Mouse (Mus musculus): ENCODE results near the gene Asic2.

Asic2 gene

GRCm38 (mm10) chr11:81065386-81065785 lies 902.9 kb downstream of the Asic2 start:
- DNase-seq: no peak

- DNase-seq: no peak
These were observed 904.3 kb downstream of the Asic2 start for GRCm38 (mm10) chr11:81064006-81064405.

- DNase-seq: no peak
These were observed 908.2 kb downstream of the Asic2 start for GRCm38 (mm10) chr11:81060077-81060476.

GRCm38 (mm10) chr11:81059546-81059945 lies 908.7 kb downstream of the Asic2 start:
- no peak for DNase-seq

- DNase-seq: no peak
These were observed 910.8 kb downstream of the Asic2 start for GRCm38 (mm10) chr11:81057506-81057905.

- DNase-seq: no peak
These were observed 911.5 kb downstream of the Asic2 start for GRCm38 (mm10) chr11:81056776-81057175.

GRCm38 (mm10) chr11:81055446-81056145 lies 912.7 kb downstream of the Asic2 start:
- DNase-seq: no peak

- DNase-seq: no peak
These were observed 914.4 kb downstream of the Asic2 start for GRCm38 (mm10) chr11:81053826-81054225.

- no peak for DNase-seq
These were observed 926.6 kb downstream of the Asic2 start for GRCm38 (mm10) chr11:81041671-81042070.

- no peak for DNase-seq
These were observed 928.3 kb downstream of the Asic2 start for GRCm38 (mm10) chr11:81039976-81040375.

GRCm38 (mm10) chr11:81032151-81032550 lies 936.1 kb downstream of the Asic2 start:
- no peak for DNase-seq

- DNase-seq: no peak
These were observed 953.5 kb downstream of the Asic2 start for GRCm38 (mm10) chr11:81014776-81015175.

- DNase-seq: no peak
These were observed 954.8 kb downstream of the Asic2 start for GRCm38 (mm10) chr11:81013501-81013900.

- DNase-seq: no peak
These were observed 957.5 kb downstream of the Asic2 start for GRCm38 (mm10) chr11:81010766-81011165.

GRCm38 (mm10) chr11:81009366-81009765 lies 958.9 kb downstream of the Asic2 start:
- no peak for DNase-seq

GRCm38 (mm10) chr11:81005831-81006230 lies 962.4 kb downstream of the Asic2 start:
- no peak for DNase-seq

GRCm38 (mm10) chr11:81002769-81003430 lies 965.4 kb downstream of the Asic2 start:
- no peak for DNase-seq

- no peak for DNase-seq
These were observed 972.6 kb downstream of the Asic2 start for GRCm38 (mm10) chr11:80995621-80996020.

GRCm38 (mm10) chr11:80983530-80983929 lies 984.7 kb downstream of the Asic2 start:
- no peak for DNase-seq

GRCm38 (mm10) chr11:80976239-80976855 lies 991.9 kb downstream of the Asic2 start:
- DNase-seq: no peak

GRCm38 (mm10) chr11:80974616-80975015 lies 993.6 kb downstream of the Asic2 start:
- no peak for DNase-seq

- no peak for DNase-seq
These were observed 994.3 kb downstream of the Asic2 start for GRCm38 (mm10) chr11:80973976-80974375.

GRCm38 (mm10) chr11:80973273-80973672 lies 995.0 kb downstream of the Asic2 start:
- no peak for DNase-seq

GRCm38 (mm10) chr11:80967544-80967943 lies 1000.7 kb downstream of the Asic2 start:
- DNase-seq: no peak
